Mouse (Mus musculus) left cerebral cortex, postnatal 25 days (tissue): Measurements from ENCODE around the gene Duox2. TPM values are rescaled to one million over a fixed set of nuclear protein-coding genes. Genes with fewer than 3 reads are reported as not detected.

Source experiments
- DNase-seq, 2 experiments: peaks; one replicate each; pipeline ENCODE4 v3.0.0; 2022; ENCODE audit warnings: low spot score in 2 of 2, mixed read lengths in 1 of 2
- intact Hi-C: fragments of 180-260 bp; cut with DNase I; formaldehyde crosslinking; loops from one replicate; pipeline ENCODE4 v1.15.1; 2025
- total RNA-seq, 2 experiments: library from RNA; stranded (reverse); gene quantifications; 2 replicates each; pipeline ENCODE4 v1.2.3; 2021

The Duox2 gene
- total RNA-seq, 2 experiments from 2014 or later = 0.07 TPM; not detected in 1

DNA sequence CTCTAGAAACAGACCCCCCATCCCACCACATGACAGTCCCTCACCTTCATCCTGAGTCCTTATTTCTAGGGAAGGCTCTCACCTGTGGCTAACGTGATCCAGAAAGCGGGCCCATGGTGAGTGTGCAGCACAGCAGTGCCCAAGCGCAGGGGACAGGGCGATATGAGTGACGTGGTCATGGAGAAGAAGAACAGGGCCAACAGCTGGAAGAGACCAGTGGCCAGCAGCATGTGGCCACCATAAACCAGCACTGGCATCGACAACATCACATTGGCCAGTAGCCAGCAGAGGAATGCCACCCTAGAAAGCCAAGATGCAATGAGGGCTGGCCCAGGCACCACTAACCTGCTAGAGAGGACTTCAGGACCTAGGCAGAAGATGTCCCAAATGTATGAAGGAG, 6.3 kb upstream of the Duox2 start:
- intact Hi-C loops = loop anchor here (5.0 kb wide), 1 partner anchor 73 kb away; no protein-coding TSS in a partner anchor
- DNase-seq = no peak

DNA sequence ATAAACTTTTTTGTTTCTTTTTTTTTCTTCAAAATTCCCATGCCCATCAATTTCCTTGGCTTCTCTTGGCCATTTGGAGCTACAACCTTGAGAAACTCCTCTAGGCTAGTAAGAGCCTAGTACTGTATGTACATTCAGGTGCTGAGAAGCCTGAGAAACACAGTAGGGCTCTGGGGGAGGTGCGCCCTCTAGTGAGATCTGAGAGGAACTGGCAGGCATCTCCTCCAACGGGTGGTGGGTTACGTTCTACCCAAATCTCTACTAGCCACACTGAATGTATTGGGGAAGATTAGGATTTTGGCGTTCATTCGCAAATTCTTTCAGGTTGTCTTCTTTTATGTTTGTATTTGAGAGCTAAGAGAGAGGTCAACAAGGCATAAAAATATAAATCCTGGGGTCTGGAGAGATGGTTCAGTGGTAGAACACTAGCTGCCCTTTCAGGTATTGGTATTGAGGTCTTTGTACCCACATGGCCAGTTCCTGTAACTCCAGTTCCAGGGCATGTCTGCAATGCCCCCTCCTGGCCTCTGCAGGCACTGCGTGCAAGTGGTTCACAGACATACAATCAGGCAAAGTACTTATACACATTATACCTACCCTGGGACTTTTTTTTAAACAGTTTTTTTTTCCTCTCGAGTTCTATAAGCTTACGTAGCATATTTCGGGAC, 4.5 kb upstream of the Duox2 start:
- DNase-seq = peak; percentile 52 to 73
- intact Hi-C loops = loop anchor here (1.0 to 5.0 kb wide), 2 partner anchors 75 to 108 kb away; no protein-coding TSS in a partner anchor

DNA sequence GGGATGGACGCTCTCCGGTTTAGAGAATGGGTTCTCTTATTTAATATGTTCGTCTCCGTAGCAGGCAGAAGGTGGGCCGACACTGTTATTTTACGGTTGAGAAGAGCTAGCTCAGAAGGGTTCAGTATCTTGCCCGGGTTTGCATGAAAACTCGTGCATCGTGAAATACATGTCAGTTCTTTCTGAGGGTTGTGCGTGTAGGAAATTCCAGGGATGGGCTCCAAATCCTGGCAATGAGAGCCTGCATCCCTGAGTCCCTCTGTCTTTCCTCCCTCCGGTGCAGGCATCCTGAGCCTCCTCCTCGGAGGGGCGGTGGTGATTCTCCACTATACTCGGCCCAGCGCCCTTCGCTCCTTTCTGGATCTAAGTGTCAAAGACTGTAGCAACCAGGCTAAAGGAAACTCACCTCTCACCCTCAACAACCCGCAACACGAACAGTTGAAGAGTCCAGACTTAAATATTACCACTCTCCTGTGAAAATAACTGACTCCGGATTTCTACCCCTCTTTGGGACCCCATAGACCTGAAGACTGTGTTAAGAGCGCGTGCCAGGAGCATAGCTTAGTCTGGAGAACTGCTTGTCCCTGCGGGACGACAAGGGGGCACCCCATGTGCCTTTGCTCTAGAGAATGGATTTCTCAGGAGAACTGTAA, 3.8 kb upstream of the Duox2 start:
- no peak for DNase-seq

DNA sequence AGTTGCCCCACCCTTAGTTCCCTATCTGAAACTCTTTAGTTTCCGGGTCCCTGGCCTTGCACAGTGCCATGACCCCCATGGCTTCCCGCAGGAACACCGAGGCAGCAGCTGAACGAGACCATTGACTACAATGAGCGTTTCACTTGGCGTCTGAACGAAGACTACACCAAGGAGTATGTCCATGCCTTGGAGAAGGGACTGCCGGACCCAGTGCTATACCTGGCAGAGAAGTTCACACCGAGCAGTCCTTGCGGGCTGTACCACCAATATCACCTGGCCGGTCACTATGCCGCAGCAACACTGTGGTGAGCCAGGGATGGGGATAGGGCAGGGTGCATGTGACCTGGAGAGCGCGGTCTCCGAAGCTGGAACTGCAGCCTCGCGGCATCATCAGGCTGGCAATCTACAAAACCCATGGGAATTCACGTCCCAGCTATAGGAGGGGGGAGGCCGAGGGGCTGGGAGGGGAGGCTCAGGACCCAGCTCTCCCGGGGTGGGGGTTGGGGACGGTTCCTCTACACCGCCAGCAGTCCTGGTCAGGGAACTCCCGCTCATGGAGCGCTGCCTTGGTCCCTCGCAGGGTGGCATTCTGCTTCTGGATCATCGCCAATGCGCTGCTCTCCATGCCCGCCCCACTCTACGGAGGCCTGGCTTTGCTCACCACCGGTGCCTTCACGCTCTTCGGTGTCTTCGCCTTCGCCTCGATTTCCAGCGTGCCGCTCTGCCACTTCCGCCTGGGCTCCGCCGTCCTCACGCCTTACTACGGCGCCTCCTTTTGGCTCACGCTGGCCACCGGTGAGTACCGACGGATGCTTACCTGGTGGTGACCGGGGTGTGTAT, 3.1 kb upstream of the Duox2 start:
- peak; percentile 22 to 23 for DNase-seq
- intact Hi-C loops = loop anchor here (5.0 kb wide), 1 partner anchor 76 kb away; no protein-coding TSS in a partner anchor

More for the DNA sequence above, 3.8 kb upstream of the Duox2 start:
- intact Hi-C loops = loop anchor here (1.0 to 5.0 kb wide), 2 partner anchors 75 to 108 kb away; no protein-coding TSS in a partner anchor

DNA sequence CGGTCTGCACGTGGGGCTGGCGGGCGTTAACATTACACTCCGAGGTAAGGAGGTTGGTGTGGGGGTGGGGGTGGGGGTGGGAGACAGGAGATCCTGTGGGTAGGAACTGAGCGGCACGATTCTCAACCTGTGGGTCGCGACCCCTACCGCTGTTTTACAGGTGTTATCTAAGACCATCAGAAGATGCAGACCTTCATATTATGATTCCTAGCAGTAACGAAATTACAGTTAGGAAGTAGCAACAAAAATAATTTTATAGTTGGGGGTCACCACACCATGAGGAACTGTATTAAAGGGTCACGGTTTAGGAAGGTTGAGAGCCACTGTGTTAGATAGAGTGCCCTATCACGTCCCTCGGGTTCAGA, 2.4 kb upstream of the Duox2 start:
- no peak for DNase-seq
- intact Hi-C loops = loop anchor here (5.0 kb wide), 1 partner anchor 77 kb away; no protein-coding TSS in a partner anchor

DNA sequence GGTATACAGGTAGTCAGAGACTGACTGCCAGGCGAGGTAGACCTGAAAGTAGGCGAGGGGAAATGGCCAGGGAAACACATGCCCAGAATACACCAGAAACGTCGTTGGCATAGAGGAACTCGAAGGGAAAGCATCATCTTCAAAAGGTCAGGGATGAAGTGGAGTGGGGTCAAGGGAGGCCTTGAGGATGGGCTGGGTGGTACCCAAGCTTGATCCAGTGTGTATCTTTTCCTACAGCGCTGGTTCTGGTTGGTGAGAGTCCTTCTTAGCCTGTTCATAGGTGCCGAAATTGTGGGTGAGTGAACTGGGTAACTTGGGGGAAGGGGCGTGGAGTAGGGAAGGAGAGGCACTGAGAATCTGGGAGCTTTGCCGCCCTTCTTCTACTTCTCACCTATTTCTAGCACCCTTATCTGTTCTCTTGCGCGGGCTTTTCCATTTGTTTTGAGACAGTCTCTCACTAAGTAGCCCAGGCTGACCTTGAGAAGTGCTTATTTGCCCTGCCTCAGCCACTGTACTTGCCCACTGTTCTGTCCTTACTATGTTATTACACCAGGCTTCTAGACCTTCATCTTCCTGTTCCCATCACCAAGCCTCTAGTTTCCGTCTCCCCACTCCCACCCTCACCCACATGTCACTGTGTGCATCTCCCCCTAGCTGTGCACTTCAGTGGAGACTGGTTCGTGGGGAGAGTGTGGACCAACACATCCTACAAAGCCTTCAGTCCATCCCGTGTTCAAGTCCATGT, 1.8 kb upstream of the Duox2 start:
- DNase-seq = no peak
- intact Hi-C loops = loop anchor here (5.0 kb wide), 1 partner anchor 77 kb away; no protein-coding TSS in a partner anchor

DNA sequence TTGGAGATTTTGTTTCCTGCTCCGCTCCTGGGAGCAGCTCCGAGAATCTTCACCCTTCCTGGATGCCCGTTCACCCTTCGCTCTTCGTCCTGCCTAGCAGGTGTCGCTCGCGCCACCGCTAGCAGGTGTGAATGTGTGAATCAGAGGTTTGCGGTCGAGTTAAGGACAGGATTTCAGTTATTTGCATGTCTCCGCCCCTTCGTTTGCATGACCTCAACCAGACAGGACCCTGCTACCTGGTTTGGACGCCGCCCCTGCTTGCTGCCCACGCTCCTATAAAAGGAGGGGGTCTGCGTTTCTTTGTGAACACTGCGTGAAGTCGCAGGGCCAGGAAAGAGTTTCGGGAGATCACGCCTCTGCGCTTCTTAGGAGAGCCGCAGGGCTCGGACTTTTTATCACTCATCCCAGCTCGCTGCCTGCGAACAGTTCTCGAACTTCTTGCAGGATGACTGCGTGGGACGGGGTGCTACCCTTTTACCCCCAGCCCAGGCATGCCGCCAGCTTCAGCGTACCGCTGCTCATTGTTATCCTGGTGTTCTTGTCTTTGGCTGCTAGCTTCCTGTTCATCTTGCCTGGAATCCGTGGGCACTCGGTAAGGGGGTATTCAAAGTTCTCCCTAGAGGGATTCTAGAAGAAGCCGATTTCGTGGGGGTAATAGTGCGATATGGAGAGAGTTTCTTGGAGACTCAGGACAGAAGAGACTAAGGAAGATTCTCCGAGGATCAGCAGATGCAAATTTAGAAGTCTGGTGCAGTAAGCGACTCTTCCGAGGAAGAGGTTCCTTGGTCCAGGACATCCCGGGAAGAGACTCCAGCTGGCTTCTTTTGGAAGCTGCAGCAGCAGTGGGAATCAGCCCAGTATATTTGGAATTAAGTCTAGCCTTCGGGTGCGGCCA, 594 bp upstream of the Duox2 start, which contains the start of gene Duoxa2:
Gene Duoxa2 (plus strand): TSS at position 305 of the 895 bp plus-strand sequence.
- intact Hi-C loops = no loop called here
- no peak for DNase-seq

DNA sequence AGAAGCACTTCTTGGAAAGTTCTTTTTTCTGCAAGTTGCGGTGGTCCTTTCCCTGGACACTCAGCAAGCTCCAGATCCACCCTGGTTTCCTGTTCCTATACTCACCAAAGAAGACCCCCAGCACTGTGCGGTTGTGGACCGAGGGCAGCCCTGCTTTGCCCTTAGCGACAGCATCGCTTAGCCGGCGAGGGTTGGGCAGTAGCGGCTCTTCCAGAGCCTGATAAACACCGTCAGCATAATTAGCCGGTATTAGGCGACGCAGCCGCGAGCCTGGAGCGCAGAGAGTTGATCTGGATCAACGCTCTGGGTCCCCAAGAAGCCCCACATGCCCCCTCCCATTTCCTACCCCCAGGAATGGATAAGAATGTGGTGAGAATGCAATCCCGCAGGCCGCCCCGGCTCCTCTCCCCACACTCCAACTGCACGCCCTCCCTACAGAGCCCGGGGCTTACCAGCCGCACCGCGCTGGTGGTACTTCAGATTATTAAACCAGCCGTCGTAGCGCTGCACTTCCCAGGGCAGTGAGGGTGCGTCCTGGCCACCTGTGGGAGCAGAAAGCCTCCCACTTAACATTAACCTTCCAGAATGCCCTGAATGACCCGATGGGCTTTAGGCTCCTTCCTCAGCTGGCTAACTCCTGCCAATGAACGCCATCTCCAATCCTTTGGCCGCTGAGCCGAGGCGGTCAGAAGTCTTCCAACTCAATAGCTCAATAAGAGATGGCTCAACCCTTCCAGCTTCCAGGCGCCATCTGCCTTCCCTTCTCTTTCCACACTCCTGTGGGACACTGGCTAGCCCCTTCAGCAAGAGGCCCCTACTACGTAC, 766 bp downstream of the Duox2 start:
- no peak for DNase-seq
- intact Hi-C loops = no loop called here

DNA sequence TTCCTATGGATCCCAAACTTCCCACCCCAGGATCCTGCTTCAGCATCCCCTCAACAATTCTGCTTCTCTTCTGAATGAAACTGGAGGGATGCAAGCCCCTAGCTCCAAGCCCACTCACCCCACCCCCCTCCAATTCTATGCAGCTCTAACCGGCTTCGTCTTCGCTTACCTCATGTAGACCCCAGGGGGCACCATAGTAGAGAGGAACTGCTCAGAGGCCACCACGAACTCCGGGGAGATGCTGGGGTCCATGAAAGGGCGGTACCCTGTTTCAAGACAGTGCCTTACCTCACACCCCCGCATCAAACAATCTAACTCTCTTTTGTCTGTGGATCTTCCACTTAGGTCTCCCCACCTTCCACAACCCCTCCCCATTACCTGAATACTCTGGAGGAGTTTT, 3.3 kb downstream of the Duox2 start:
- intact Hi-C loops = no loop called here

DNA sequence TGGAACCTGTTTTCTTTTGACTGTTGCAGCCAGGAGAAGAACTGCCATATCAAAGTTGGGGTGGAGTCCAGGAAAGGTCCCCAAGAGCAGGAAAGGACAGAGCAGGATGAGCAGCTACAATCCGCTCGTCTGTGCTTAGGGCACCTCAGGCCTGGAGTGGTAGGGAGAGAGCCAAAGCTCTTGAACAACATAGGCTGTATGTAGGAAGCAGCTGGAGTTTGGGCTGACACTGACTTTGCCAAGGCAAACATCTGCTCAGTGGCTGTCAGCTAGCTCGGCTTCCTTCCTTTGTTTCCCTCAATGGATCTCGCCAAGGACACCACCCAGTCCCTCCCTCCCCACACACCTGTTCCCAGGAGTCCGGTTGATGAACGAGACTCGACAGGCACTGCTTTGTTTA, 12.1 kb downstream of the Duox2 start:
- no peak for DNase-seq
- intact Hi-C loops = no loop called here

More for the DNA sequence above, 3.3 kb downstream of the Duox2 start:
- DNase-seq = no peak

DNA sequence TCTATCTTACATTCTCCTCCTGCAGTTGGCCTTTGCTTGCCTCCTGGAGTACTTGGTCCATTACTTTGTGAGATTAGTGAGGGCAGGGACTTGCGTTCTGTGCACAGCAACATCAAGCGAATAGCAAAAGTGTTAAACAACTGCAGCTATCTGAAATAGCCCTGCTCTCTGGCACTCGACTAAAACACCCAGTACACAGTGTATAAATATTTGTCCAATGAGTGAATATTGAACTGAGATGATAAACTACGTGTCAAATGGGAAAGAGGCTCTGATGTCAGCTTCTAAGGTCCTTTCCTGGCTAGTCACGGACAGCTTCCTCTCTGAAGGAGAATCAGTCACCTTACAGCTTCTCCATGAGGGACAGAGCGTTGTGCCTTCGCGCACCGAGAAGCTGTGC, 14.2 kb downstream of the Duox2 start:
- intact Hi-C loops = no loop called here
- DNase-seq = no peak

DNA sequence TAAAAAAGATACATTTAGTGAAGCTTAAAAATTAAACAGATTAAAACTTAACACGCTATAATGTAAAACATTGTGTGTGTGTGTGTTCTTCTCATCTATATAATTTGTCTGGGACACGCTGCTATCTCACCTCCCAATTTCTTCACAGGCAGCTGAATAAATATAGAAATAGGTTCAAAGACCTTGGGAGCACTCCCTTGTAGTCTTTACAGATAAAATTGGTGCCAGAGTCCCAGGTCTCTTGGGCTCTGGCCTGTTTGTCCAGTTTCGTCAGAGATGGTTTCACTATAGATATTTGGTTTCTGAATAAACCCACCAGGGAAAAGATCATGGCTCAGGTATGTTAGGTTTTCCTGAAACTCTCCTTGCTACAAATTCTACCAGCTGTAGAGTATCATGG, 19.5 kb downstream of the Duox2 start:
- DNase-seq = no peak
- intact Hi-C loops = no loop called here

DNA sequence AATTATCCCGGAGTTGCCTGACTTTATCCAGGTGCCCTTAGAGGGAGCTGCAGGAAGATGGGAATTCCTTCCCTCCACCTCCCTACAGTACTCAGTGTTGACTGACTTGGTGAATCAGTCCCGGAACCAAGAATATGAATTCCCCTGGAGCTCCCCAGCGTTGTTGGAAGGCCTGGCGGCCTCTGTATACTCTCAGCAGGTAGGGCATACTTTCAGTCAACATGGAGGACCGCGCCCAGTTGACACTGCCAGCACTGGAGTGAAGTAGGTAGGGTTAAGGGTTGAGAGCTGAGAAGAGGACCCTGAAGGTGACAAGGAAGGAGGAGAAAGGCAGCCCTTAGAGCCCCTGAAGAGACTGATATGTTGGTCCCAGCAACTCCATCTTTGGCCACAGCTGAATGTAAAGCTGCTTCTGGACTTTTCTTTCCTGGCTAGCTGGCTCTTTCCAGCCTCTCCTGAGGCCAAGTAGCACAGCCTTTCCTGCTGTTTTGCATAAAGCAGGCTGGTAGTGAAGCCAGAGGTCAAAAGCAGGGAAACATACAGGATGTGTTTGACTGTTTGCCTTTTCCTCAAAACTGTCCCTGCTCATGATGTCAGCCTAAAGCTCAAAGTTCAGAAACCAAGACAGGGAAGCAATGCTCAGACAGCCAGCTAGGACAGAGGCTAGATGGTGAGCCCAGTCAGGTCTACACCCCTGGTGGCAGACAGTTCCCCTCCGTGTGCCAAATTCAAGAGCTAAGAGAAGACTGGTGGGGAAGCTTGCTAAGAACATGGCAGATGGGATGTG, 31.6 kb downstream of the Duox2 start:
- intact Hi-C loops = no loop called here

DNA sequence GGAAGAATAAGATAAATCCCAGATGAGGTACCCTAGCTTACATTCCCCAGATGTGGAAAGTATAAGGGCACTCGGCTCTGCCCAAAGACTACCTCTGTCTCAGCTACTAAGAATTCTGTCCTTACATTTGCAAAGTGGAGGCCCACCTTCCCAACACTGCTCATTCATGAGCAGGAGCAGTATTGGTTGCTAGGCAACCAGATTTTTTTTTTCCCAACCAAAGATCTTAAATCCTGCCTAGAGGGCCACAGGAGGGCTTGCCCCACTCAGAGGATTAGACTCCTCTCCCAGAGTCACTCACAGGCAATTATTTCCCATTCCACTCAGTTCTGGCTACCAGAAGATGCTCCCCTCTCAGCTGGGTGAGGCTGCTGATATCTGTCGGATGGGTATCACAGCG, 33.6 kb downstream of the Duox2 start:
- peak; percentile 3 to 22 for DNase-seq
- intact Hi-C loops = no loop called here

More for the DNA sequence above, 31.6 kb downstream of the Duox2 start:
- DNase-seq = no peak

DNA sequence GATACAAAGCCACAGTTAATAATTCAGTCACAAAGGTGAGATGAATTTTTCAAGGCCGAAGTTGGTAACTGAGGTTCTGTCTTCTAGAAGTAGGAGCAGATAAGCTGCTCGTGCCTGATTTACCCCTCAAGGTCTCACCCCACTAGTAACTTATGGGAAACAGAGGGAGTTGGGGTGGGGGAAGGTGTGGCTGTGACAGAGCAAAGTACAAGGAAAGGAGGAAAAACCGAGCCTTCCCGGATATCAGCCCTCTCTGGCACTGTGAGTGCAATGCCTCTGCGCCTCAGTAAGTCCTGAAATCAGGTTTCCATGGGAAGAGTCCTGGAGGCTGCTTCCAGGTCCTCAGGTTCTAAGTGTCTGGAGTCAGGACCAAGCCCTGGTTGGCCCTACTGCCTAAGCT, 37.5 kb downstream of the Duox2 start:
- DNase-seq = no peak
- intact Hi-C loops = no loop called here

DNA sequence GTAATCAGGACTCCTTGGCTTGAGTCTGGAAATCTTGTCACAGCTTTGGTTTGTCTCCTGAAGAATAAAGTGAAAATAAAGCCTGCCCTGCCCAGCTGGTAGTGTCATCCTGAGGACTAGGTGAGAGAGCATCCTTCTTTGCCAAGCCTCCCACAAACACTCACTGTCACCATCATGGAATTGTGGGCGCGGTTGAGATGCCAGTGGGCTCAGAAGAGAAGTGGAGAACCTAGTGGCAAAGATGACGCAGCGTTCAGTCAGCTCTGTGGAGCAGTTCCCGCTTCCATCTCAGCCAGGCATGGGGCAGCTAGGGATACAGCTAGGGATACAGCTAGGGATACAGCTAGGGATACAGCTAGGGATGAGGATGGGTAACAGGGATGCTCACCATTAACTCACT, 42.3 kb downstream of the Duox2 start:
- intact Hi-C loops = no loop called here
- peak; percentile 13 to 80 for DNase-seq

DNA sequence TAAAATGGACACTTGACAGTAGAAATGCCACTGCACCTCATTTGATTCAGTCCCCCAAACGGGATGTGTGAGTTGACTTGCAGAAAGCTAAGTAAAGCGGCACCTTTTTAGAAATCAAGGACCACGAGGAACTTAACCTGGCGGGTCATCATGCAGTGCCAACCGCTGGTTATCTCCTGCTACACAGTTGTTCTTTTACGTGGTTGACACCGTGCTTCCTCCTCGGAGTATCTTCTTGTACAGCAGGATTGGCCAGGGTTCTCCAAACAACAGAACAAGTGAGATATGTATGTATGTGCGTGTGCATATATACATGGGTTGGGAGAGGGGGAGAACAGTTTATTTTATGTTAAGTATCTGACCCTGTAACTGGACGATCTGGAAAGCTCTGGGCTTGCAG, 50.5 kb downstream of the Duox2 start:
- intact Hi-C loops = no loop called here
- DNase-seq = no peak
